Comparison of ENCODE assay signal across 35 mouse cellular contexts in genomic region chr14:41098726-41099125, GRCm38 (mm10). TPM values are rescaled to one million over a fixed set of nuclear protein-coding genes. Genes with fewer than 3 reads are reported as not detected.
DNase-seq lines count a peak whose midpoint lies in the region; ATAC-seq and TF ChIP-seq lines count a peak whose summit lies in the region.
"Had no signal": no experiment of that assay in that cellular context is flagged by ENCODE, and none has a peak within 500 bp of the region (broad histone marks: within the 10 kb centered on the region; RNA-seq: fewer than 3 reads in every experiment).

No protein-coding gene starts in this region.

- TF ChIP-seq CTCF in left cerebral cortex, adult 2 months (IDR thresholded peaks at IDR 0.05): no peak
- TF ChIP-seq CTCF in liver, postnatal 0 days (IDR thresholded peaks at IDR 0.05; ENCODE audit: low read depth): no peak

- intact Hi-C loops in left cerebral cortex, adult 2 months (cut with DNase I): no loop called here
- intact Hi-C loops in left cerebral cortex, postnatal 36 days (cut with DNase I): no loop called here

- 80% methylated on average over 1 of the region's 1 CpGs for WGBS in liver, postnatal 0 days (ENCODE audit: insufficient replicate concordance)

- no peaks in the 10 kb centered on the region for H3K36me3 ChIP-seq in liver, postnatal 0 days (replicated peaks; ENCODE audit: insufficient read depth, low read length)
- H3K36me3 ChIP-seq: hindbrain, embryonic 10.5 days; hindbrain, embryonic 15.5 days; liver, embryonic 12.5 days; midbrain, embryonic 12.5 days; neural tube, embryonic 13.5 days had no signal

- H3K4me3 ChIP-seq in left cerebral cortex, adult 2 months: no peak overlapping the region
- no peak overlapping the region for H3K4me3 ChIP-seq in liver, postnatal 0 days (ENCODE audit: low read depth, low read length)
- H3K4me3 ChIP-seq: forebrain, embryonic 13.5 days; hindbrain, embryonic 10.5 days; hindbrain, embryonic 15.5 days; liver, embryonic 12.5 days; megakaryocyte, embryonic 14.5 days; midbrain, embryonic 12.5 days; neural tube, embryonic 13.5 days had no signal

- no peak for ATAC-seq in liver, postnatal 0 days
- ATAC-seq: forebrain, embryonic 13.5 days; inflammation-experienced regulatory T-cells, adult 6 months; liver, embryonic 12.5 days; lung, postnatal 0 days had no signal

- H3K9ac ChIP-seq in liver, postnatal 0 days (replicated peaks): no peak overlapping the region
- H3K9ac ChIP-seq: forebrain, embryonic 13.5 days; hindbrain, embryonic 15.5 days; liver, embryonic 12.5 days; midbrain, embryonic 12.5 days; neural tube, embryonic 13.5 days had no signal

- no peak overlapping the region for H3K4me2 ChIP-seq in liver, postnatal 0 days (ENCODE audit: low read depth, low read length)
- H3K4me2 ChIP-seq: forebrain, embryonic 13.5 days; hindbrain, embryonic 15.5 days; liver, embryonic 12.5 days; midbrain, embryonic 12.5 days; neural tube, embryonic 13.5 days had no signal

- no peak for TF ChIP-seq EP300 in liver, postnatal 0 days (IDR thresholded peaks at IDR 0.05; ENCODE audit: low read depth)

- peak overlapping the region; percentile 44; the same call in 1 of the 2 replicates for H3K27ac ChIP-seq in left cerebral cortex, adult 2 months
- peak overlapping the region; percentile 95 for H3K27ac ChIP-seq in liver, postnatal 0 days (ENCODE audit: low read depth)
- H3K27ac ChIP-seq: forebrain, embryonic 13.5 days; hindbrain, embryonic 10.5 days; hindbrain, embryonic 15.5 days; liver, embryonic 12.5 days; midbrain, embryonic 12.5 days; neural tube, embryonic 13.5 days had no signal

- no peaks in the 10 kb centered on the region for H3K27me3 ChIP-seq in liver, postnatal 0 days (ENCODE audit: insufficient read depth, low read length)
- H3K27me3 ChIP-seq: CH12.LX; forebrain, embryonic 13.5 days; hindbrain, embryonic 15.5 days; liver, embryonic 12.5 days; megakaryocyte, embryonic 14.5 days; midbrain, embryonic 12.5 days; neural tube, embryonic 13.5 days had no signal

- no peaks in the 10 kb centered on the region for H3K9me3 ChIP-seq in liver, postnatal 0 days (ENCODE audit: low read length)
- H3K9me3 ChIP-seq: forebrain, embryonic 13.5 days; hindbrain, embryonic 10.5 days; hindbrain, embryonic 15.5 days; liver, embryonic 12.5 days; megakaryocyte, embryonic 14.5 days; midbrain, embryonic 12.5 days; neural tube, embryonic 13.5 days had no signal

- no peak for DNase-seq in left cerebral cortex, adult 2 months (ENCODE audit: extremely low spot score in 1 of 2, low spot score in 2 of 2)
- DNase-seq in left cerebral cortex, postnatal 36 days (ENCODE audit: low spot score in 2 of 2): no peak
- no peak for DNase-seq in liver, postnatal 0 days
- DNase-seq in liver: no peak
- DNase-seq in NIH3T3 (ENCODE audit: low read depth): peak; percentile 23
- DNase-seq in telencephalon, adult 2 months (ENCODE audit: low read depth, low spot score): peak; percentile 60
- DNase-seq: adrenal gland, adult 8-10 months; cerebellum, adult 8-10 months; cerebellum, postnatal 36 days; gastrocnemius, postnatal 14 days; heart, postnatal 14 days; kidney, adult 11 months; kidney, postnatal 14 days; lung, adult 18-20 months; lung, postnatal 4 days had no signal

- H3K4me1 ChIP-seq in liver, postnatal 0 days (ENCODE audit: insufficient read depth): no peaks in the 10 kb centered on the region
- H3K4me1 ChIP-seq: forebrain, embryonic 13.5 days; hindbrain, embryonic 10.5 days; hindbrain, embryonic 15.5 days; liver, embryonic 12.5 days; megakaryocyte, embryonic 14.5 days; midbrain, embryonic 12.5 days; neural tube, embryonic 13.5 days had no signal

RNA-seq across cellular contexts. Expression of gene Mat1a, which starts 6.1 kb away (rescaled TPM):
- not detected for total RNA-seq in left cerebral cortex, adult 2 months (2021)
- not detected for total RNA-seq in left cerebral cortex, postnatal 36 days (2021)
- 1,129 and 1,137 TPM in 2 replicates for polyA plus RNA-seq in liver, postnatal 0 days (2015; fragmentation: Nextera tagmentation; extraction: Ambion mirVana)
- total RNA-seq: CH12.LX; gastrocnemius, postnatal 14 days; granulocyte monocyte progenitor cell, adult 5-6 weeks; layer of hippocampus, adult 18-20 months; layer of hippocampus, postnatal 25 days; left cerebral cortex, postnatal 14 days had no signal
- polyA plus RNA-seq: C2C12; embryonic facial prominence, embryonic 11.5 days; forebrain, embryonic 13.5 days; hindbrain, embryonic 10.5 days; hindbrain, embryonic 15.5 days; inflammation-experienced regulatory T-cells, adult 6 months; kidney, embryonic 14.5 days; midbrain, embryonic 12.5 days; neural tube, embryonic 13.5 days; stomach, embryonic 14.5 days had no signal

RNA-seq across cellular contexts. Expression of gene Dydc1, which starts 26.0 kb away (rescaled TPM):
- not detected for total RNA-seq in left cerebral cortex, adult 2 months (2021)
- total RNA-seq in left cerebral cortex, postnatal 36 days (2021): not detected
- polyA plus RNA-seq in liver, postnatal 0 days (2015; fragmentation: Nextera tagmentation; extraction: Ambion mirVana): not detected in 2 replicates
- total RNA-seq: CH12.LX; ES-E14; gastrocnemius, postnatal 14 days; granulocyte monocyte progenitor cell, adult 5-6 weeks; heart, postnatal 14 days; layer of hippocampus, adult 18-20 months; layer of hippocampus, postnatal 25 days; left cerebral cortex, postnatal 14 days had no signal
- polyA plus RNA-seq: C2C12; embryonic facial prominence, embryonic 11.5 days; heart, embryonic 14.5 days; hindbrain, embryonic 10.5 days; hindbrain, embryonic 15.5 days; inflammation-experienced regulatory T-cells, adult 6 months; kidney, embryonic 14.5 days; liver, embryonic 12.5 days; midbrain, embryonic 12.5 days; neural tube, embryonic 13.5 days; stomach, embryonic 14.5 days had no signal

RNA-seq across cellular contexts. Expression of gene Dydc2, which starts 29.7 kb away (rescaled TPM):
- 1 to 10 TPM in 1 of 2 experiments, under 1 TPM in 1; 0.75 to 1.2 TPM for total RNA-seq in left cerebral cortex, adult 2 months (2021)
- total RNA-seq in left cerebral cortex, postnatal 36 days (2021): 1 to 10 TPM in 1 of 2 experiments, not detected in 1; 1.4 TPM
- not detected in 2 replicates for polyA plus RNA-seq in liver, postnatal 0 days (2015; fragmentation: Nextera tagmentation; extraction: Ambion mirVana)
- total RNA-seq: CH12.LX; ES-E14; gastrocnemius, postnatal 14 days; granulocyte monocyte progenitor cell, adult 5-6 weeks; heart, postnatal 14 days; left cerebral cortex, postnatal 14 days had no signal
- polyA plus RNA-seq: embryonic facial prominence, embryonic 11.5 days; inflammation-experienced regulatory T-cells, adult 6 months; kidney, embryonic 14.5 days; liver, embryonic 12.5 days; neural tube, embryonic 13.5 days; stomach, embryonic 14.5 days had no signal

RNA-seq across cellular contexts. Expression of gene Sftpa1, which starts 32.9 kb away (rescaled TPM):
- total RNA-seq in left cerebral cortex, adult 2 months (2021): not detected
- total RNA-seq in left cerebral cortex, postnatal 36 days (2021): not detected
- 0.33 and 1.3 TPM in 2 replicates for polyA plus RNA-seq in liver, postnatal 0 days (2015; fragmentation: Nextera tagmentation; extraction: Ambion mirVana)
- total RNA-seq: CH12.LX; ES-E14; gastrocnemius, postnatal 14 days; granulocyte monocyte progenitor cell, adult 5-6 weeks; layer of hippocampus, adult 18-20 months; layer of hippocampus, postnatal 25 days; left cerebral cortex, postnatal 14 days had no signal
- polyA plus RNA-seq: C2C12; embryonic facial prominence, embryonic 11.5 days; forebrain, embryonic 13.5 days; hindbrain, embryonic 10.5 days; hindbrain, embryonic 15.5 days; inflammation-experienced regulatory T-cells, adult 6 months; kidney, embryonic 14.5 days; liver, embryonic 12.5 days; midbrain, embryonic 12.5 days; stomach, embryonic 14.5 days had no signal

RNA-seq across cellular contexts. Expression of gene Mbl1, which starts 52.5 kb away (rescaled TPM):
- not detected for total RNA-seq in left cerebral cortex, adult 2 months (2021)
- total RNA-seq in left cerebral cortex, postnatal 36 days (2021): not detected
- polyA plus RNA-seq in liver, postnatal 0 days (2015; fragmentation: Nextera tagmentation; extraction: Ambion mirVana): 66.5 and 67.0 TPM in 2 replicates
- total RNA-seq: adrenal gland, adult 8-10 months; CH12.LX; ES-E14; gastrocnemius, postnatal 14 days; granulocyte monocyte progenitor cell, adult 5-6 weeks; heart, postnatal 14 days; layer of hippocampus, adult 18-20 months; layer of hippocampus, postnatal 25 days; left cerebral cortex, postnatal 14 days had no signal
- polyA plus RNA-seq: C2C12; embryonic facial prominence, embryonic 11.5 days; forebrain, embryonic 13.5 days; heart, embryonic 14.5 days; hindbrain, embryonic 10.5 days; hindbrain, embryonic 15.5 days; inflammation-experienced regulatory T-cells, adult 6 months; kidney, embryonic 14.5 days; midbrain, embryonic 12.5 days; neural tube, embryonic 13.5 days; stomach, embryonic 14.5 days had no signal

Comparison
In these comparisons a context has a peak if more than half of its experiments do, and no peak if none do; other contexts are left out.
1. DNase-seq: peak in NIH3T3 (single experiment) and telencephalon, adult 2 months (single experiment); none in left cerebral cortex, adult 2 months (0 of 2), left cerebral cortex, postnatal 36 days (0 of 2), liver, postnatal 0 days (single experiment) and liver (single experiment).